Mouse (Mus musculus): ENCODE results near the gene Crybg2. TPM values are rescaled to one million over a fixed set of nuclear protein-coding genes. Genes with fewer than 3 reads are reported as not detected.
A peak's percentile ranks its signal among the peaks of the same experiment; 100 is the strongest.

Gene Crybg2
- polyA plus RNA-seq, 1 experiment from 2014 or later, result 2.3 TPM

DNA sequence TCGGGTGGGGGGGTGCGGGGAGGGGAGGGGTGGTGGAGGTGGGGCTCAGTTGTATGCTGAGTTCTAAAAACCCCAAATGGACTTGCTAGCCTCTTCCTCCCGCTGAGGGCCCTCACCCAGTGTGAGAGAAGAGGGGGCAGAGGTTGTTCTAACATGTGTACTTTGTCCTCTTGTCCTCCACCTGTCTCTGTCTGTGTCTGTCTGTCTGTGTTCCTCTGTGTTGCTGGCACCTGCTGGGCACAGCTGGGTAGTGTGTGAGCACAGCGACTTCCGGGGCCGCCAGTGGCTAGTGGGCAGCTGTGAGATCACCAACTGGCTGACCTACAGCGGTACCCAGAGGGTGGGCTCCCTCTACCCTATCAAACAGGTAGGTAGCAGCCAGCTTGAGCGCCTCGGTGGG lies 28.4 kb downstream of the Crybg2 start:
- Histone ChIP-seq H3K9me3 (replicated peaks) (no peaks in the 10 kb centered on the region), H3K4me3 (no peak overlapping the region), H3K4me1 (no peaks in the 10 kb centered on the region), H3K27ac (no peak overlapping the region), H3K4me2 (replicated peaks) (no peak overlapping the region), H3K27me3 (0 out of 2 replicates have a peak, but pooled peaks cover 2% of the 10 kb centered on the region), H3K36me3 (no peaks in the 10 kb centered on the region), H3K9ac (no peak overlapping the region)
- 77% methylated on average over 9 of the region's 9 CpGs for WGBS
- ATAC-seq (ENCODE audit: low FRiP score), result no peak

GRCm38 (mm10) chr4:134090521-134091224 lies 30.1 kb downstream of the Crybg2 start:
- WGBS, result 81% methylated on average over 16 of the region's 16 CpGs
- H3K27ac ChIP-seq, result no peak overlapping the region
- no peaks in the 10 kb centered on the region for H3K9me3 ChIP-seq (replicated peaks)
- ATAC-seq (ENCODE audit: low FRiP score), result no peak
- no peak overlapping the region for H3K4me2 ChIP-seq (replicated peaks)
- H3K4me3 ChIP-seq, result no peak overlapping the region
- 0 out of 2 replicates have a peak, but pooled peaks cover 2% of the 10 kb centered on the region for H3K27me3 ChIP-seq
- no peaks in the 10 kb centered on the region for H3K4me1 ChIP-seq
- no peak overlapping the region for H3K9ac ChIP-seq
- H3K36me3 ChIP-seq, result no peaks in the 10 kb centered on the region

GRCm38 (mm10) chr4:134091225-134091529 lies 30.6 kb downstream of the Crybg2 start:
- H3K27me3 ChIP-seq, result 0 out of 2 replicates have a peak, but pooled peaks cover 2% of the 10 kb centered on the region
- H3K4me2 ChIP-seq (replicated peaks), result no peak overlapping the region
- H3K9ac ChIP-seq, result no peak overlapping the region
- no peaks in the 10 kb centered on the region for H3K4me1 ChIP-seq
- no peak overlapping the region for H3K4me3 ChIP-seq
- ATAC-seq (ENCODE audit: low FRiP score), result no peak
- no peaks in the 10 kb centered on the region for H3K36me3 ChIP-seq
- no peaks in the 10 kb centered on the region for H3K9me3 ChIP-seq (replicated peaks)
- H3K27ac ChIP-seq, result no peak overlapping the region
- WGBS, result 86% methylated on average over 6 of the region's 6 CpGs

DNA sequence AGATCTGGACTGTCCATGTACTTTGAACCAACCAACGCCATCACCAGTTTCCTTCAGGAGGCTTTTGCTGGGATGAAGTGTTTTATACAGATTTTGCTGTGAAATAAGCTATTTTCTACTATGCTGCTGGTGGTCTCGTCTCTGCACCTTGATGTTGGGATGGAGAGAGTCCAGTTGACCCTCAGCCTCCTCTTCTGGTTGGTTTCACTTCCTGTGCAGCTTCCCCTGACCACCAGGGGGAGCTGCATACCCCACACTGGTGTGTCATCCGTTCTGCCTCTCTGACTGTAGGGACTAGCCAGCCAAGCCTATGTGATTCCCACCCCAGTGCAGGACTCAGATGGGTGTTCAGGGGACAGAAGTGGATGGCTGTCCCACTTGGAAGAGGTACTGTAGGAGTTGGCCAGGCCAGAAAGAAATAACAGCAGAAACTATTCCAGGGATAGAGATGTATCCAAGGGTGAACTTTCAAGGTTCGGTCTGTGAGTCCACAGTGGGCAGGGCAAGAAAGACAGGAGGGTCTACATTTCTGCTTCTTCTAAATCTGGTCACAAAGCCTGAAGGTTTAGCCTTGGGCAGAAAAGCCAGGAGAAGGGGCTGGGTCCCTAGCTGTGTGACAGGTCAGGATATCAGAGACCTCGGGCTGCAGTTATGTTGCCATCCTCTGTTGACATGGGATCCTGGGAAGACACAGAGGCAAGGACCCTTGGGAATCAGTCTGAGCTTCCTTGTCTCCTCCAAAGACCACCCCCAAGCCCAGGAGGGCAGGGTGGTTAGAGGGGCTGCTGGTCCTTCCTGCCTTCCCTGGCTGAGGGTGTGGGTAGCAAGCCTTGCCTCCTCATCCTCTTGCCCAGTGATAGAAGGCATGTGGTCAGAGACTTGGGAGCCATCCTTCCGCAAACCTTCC lies 32.0 kb downstream of the Crybg2 start:
- Histone ChIP-seq H3K27ac (no peak overlapping the region), H3K36me3 (no peaks in the 10 kb centered on the region), H3K9me3 (replicated peaks) (no peaks in the 10 kb centered on the region), H3K27me3 (0 out of 2 replicates have a peak, but pooled peaks cover 2% of the 10 kb centered on the region), H3K4me1 (no peaks in the 10 kb centered on the region), H3K4me3 (no peak overlapping the region), H3K4me2 (replicated peaks) (no peak overlapping the region), H3K9ac (no peak overlapping the region)
- WGBS, result 71% methylated on average over 6 of the region's 6 CpGs
- no peak for ATAC-seq (ENCODE audit: low FRiP score)

GRCm38 (mm10) chr4:134094004-134094564 lies 33.5 kb downstream of the Crybg2 start:
- no peak overlapping the region for H3K9ac ChIP-seq
- ATAC-seq (ENCODE audit: low FRiP score), result no peak
- H3K36me3 ChIP-seq, result no peaks in the 10 kb centered on the region
- H3K27ac ChIP-seq, result no peak overlapping the region
- H3K27me3 ChIP-seq, result 0 out of 2 replicates have a peak, but pooled peaks cover 2% of the 10 kb centered on the region
- no peaks in the 10 kb centered on the region for H3K9me3 ChIP-seq (replicated peaks)
- no peak overlapping the region for H3K4me2 ChIP-seq (replicated peaks)
- H3K4me1 ChIP-seq, result no peaks in the 10 kb centered on the region
- WGBS, result 88% methylated on average over 7 of the region's 7 CpGs
- H3K4me3 ChIP-seq, result no peak overlapping the region

DNA sequence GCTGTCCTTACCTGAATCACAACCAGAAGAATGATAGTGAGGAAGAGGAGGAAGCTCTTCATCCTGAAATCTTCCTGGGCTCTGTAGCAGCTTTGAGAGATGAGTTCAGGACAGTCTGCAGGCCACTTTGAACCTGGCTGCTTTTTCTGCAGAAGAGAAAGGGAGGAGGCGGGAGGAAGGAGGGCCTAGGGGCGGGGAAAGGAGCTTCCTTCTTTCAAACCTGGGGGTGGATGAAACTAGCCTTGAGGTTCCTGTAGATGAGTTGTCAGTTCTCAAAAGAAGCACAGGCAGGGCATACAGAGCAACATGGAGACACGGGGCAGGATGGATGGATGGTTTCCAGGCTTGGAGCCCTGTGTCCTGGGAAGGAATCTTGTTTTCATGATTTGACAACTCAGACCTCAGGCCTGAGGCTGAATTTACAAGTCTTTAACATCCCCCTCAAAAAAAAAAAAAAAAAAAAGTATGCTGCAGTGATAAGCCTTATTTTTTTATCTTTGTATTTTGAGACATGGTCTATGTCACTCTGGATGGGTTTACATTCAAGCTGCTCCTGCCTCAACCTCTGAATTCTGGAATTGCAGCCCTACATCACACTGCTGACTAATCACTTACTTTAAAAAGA lies 34.4 kb downstream of the Crybg2 start, which contains the start of gene Cd52:
Cd52 (minus strand) TSS at position 160 of the 625 bp plus-strand sequence.
- ATAC-seq (ENCODE audit: low FRiP score), result no peak
- WGBS, result 62% methylated on average over 3 of the region's 3 CpGs
- H3K27ac ChIP-seq, result no peak within 1 kb of the TSS
- 0 out of 2 replicates have a peak, but pooled peaks cover 2% of the 10 kb centered on the region for H3K27me3 ChIP-seq
- H3K4me1 ChIP-seq, result no peaks in the 10 kb centered on the region
- H3K4me3 ChIP-seq, result no peak within 1 kb of the TSS
- no peaks in the 10 kb centered on the region for H3K9me3 ChIP-seq (replicated peaks)
- no peak within 1 kb of the TSS for H3K9ac ChIP-seq
- H3K4me2 ChIP-seq (replicated peaks), result no peak within 1 kb of the TSS
- H3K36me3 ChIP-seq, result no peaks in the 10 kb centered on the region

DNA sequence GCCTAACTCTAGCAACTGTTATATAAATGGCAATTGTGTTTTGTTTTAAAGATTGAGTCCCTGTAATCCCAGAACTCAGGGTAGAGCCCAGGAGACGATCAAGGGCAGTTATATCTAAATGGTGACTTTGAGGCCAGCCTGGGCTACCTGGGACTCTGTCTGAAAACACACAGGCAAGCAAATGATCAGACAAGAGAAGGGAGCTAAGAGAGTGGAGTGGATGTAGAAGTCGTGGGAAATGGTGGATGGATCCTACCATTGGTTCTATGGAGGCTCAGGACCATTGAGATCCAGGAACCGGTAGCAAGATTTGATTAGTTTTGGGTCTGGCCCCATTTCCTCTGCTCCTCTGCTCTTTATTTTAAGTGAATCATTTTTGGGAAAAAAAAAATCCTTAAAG lies 35.5 kb downstream of the Crybg2 start:
- 82% methylated on average over 3 of the region's 3 CpGs for WGBS
- Histone ChIP-seq H3K4me1 (no peaks in the 10 kb centered on the region), H3K27ac (no peak overlapping the region), H3K27me3 (0 out of 2 replicates have a peak, but pooled peaks cover 2% of the 10 kb centered on the region), H3K9ac (no peak overlapping the region), H3K9me3 (replicated peaks) (no peaks in the 10 kb centered on the region), H3K4me3 (no peak overlapping the region), H3K4me2 (replicated peaks) (no peak overlapping the region), H3K36me3 (no peaks in the 10 kb centered on the region)
- no peak for ATAC-seq (ENCODE audit: low FRiP score)

DNA sequence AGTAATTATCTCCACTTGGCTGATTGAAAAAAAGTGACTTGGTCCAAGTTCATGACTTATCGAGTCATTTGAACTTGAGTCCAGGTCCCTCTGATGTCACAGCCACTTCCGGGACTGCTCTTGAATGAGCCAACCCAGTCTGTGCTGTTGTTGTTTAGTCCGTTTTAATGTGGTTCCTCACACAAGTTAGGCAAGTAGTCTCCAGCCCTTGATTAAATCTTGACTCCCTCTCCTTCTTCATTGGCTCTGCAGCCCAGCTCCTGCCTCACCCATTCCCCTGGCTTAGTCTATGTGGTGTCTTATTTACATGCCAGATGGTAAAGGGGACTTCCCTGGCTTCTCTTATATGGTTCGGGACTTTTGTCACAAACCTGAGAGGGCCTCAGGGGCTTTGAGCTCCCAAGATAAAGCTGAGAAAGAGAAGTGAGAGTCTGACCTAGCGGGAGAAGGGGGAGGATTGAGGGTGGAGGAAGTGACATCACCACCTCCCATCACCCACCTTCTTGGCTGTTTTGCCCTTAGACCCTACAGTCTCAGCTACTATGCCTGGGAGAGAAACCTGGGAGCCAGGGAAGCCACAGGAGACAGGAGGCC lies 36.5 kb downstream of the Crybg2 start:
- Histone ChIP-seq H3K9ac (no peak overlapping the region), H3K9me3 (replicated peaks) (no peaks in the 10 kb centered on the region), H3K36me3 (no peaks in the 10 kb centered on the region), H3K27me3 (0 out of 2 replicates have a peak, but pooled peaks cover 2% of the 10 kb centered on the region), H3K4me1 (no peaks in the 10 kb centered on the region), H3K4me2 (replicated peaks) (no peak overlapping the region), H3K27ac (no peak overlapping the region), H3K4me3 (no peak overlapping the region)
- 79% methylated on average over 5 of the region's 5 CpGs for WGBS
- ATAC-seq (ENCODE audit: low FRiP score), result no peak

- Histone ChIP-seq H3K36me3 (no peaks in the 10 kb centered on the region), H3K27ac (no peak overlapping the region), H3K4me2 (replicated peaks) (no peak overlapping the region), H3K9ac (no peak overlapping the region), H3K9me3 (replicated peaks) (no peaks in the 10 kb centered on the region), H3K4me1 (peaks cover 3% of the 10 kb centered on the region; the same call in 1 of the 2 replicates), H3K27me3 (no peaks in the 10 kb centered on the region), H3K4me3 (no peak overlapping the region)
- ATAC-seq (ENCODE audit: low FRiP score), result no peak
- 74% methylated on average over 8 of the region's 8 CpGs for whole genome bisulfite sequencing
Observed at GRCm38 (mm10) chr4:134098628-134099027, 38.0 kb downstream of the Crybg2 start.

- H3K4me2 ChIP-seq (replicated peaks), result no peak overlapping the region
- no peak overlapping the region for H3K27ac ChIP-seq
- peaks cover 3% of the 10 kb centered on the region; the same call in 1 of the 2 replicates for H3K4me1 ChIP-seq
- WGBS, result 77% methylated on average over 4 of the region's 4 CpGs
- H3K9me3 ChIP-seq (replicated peaks), result no peaks in the 10 kb centered on the region
- H3K36me3 ChIP-seq, result no peaks in the 10 kb centered on the region
- no peak overlapping the region for H3K9ac ChIP-seq
- H3K27me3 ChIP-seq, result no peaks in the 10 kb centered on the region
- no peak overlapping the region for H3K4me3 ChIP-seq
- no peak for ATAC-seq (ENCODE audit: low FRiP score)
Observed at GRCm38 (mm10) chr4:134100245-134100644, 39.6 kb downstream of the Crybg2 start.

- Histone ChIP-seq H3K4me2 (replicated peaks) (peak within 1 kb of the TSS; percentile 75), H3K9ac (peak within 1 kb of the TSS; percentile 55), H3K4me1 (peaks cover 3% of the 10 kb centered on the region; the same call in 1 of the 2 replicates), H3K36me3 (no peaks in the 10 kb centered on the region), H3K27me3 (no peaks in the 10 kb centered on the region), H3K4me3 (peak within 1 kb of the TSS; percentile 74), H3K9me3 (replicated peaks) (no peaks in the 10 kb centered on the region), H3K27ac (no peak within 1 kb of the TSS)
- peak; percentile 97 for ATAC-seq (ENCODE audit: low FRiP score)
- 17% methylated on average over 34 of the region's 34 CpGs for WGBS
Observed at GRCm38 (mm10) chr4:134101979-134102741, 41.5 kb downstream of the Crybg2 start, which contains the start of gene Ubxn11. TSS of gene Ubxn11 (plus strand) at chr4:134102570.

All from hindbrain, embryonic 12.5 days (tissue).